Mouse (Mus musculus) B cell, adult 2 months (primary cell): Measurements from ENCODE around the gene Phc1.

ENCODE experiments used
- DNase-seq, 2 experiments: peaks; one replicate each; pipeline ENCODE4 v3.0.0; 2022

Phc1 gene

GRCm38 (mm10) chr6:122337546-122337945 lies 2.8 kb downstream of the Phc1 start:
- no peak for DNase-seq

- DNase-seq, result no peak
These were observed 5.5 kb downstream of the Phc1 start for GRCm38 (mm10) chr6:122334786-122335340.

- no peak for DNase-seq
These were observed 7.2 kb downstream of the Phc1 start for GRCm38 (mm10) chr6:122333081-122333612.

GRCm38 (mm10) chr6:122325361-122325975 lies 14.9 kb downstream of the Phc1 start:
- no peak for DNase-seq

GRCm38 (mm10) chr6:122318726-122319125 lies 21.6 kb downstream of the Phc1 start:
- no peak for DNase-seq

GRCm38 (mm10) chr6:122310187-122310820 lies 30.1 kb downstream of the Phc1 start:
- DNase-seq, result no peak

GRCm38 (mm10) chr6:122309446-122309960 lies 30.9 kb downstream of the Phc1 start:
- peak in 1 of 2 experiments; percentile 16 for DNase-seq

GRCm38 (mm10) chr6:122308505-122309393 lies 31.6 kb downstream of the Phc1 start, which contains the start of gene M6pr:
M6pr (plus strand) TSS chr6:122308720.
- DNase-seq, result peak; percentile 94 to 96

- DNase-seq, result no peak
These were observed 32.2 kb downstream of the Phc1 start for GRCm38 (mm10) chr6:122308136-122308504.

- no peak for DNase-seq
These were observed 33.7 kb downstream of the Phc1 start for GRCm38 (mm10) chr6:122306707-122307106.

- DNase-seq, result no peak
These were observed 35.4 kb downstream of the Phc1 start for GRCm38 (mm10) chr6:122304790-122305555.

GRCm38 (mm10) chr6:122304355-122304754 lies 36.0 kb downstream of the Phc1 start:
- DNase-seq, result peak; percentile 87 to 90

- DNase-seq, result no peak
These were observed 36.8 kb downstream of the Phc1 start for GRCm38 (mm10) chr6:122303526-122303925.

GRCm38 (mm10) chr6:122302661-122303060 lies 37.7 kb downstream of the Phc1 start:
- DNase-seq, result no peak

- DNase-seq, result no peak
These were observed 38.2 kb downstream of the Phc1 start for GRCm38 (mm10) chr6:122302121-122302520.

GRCm38 (mm10) chr6:122299621-122300133 lies 40.7 kb downstream of the Phc1 start:
- no peak for DNase-seq

- no peak for DNase-seq
These were observed 42.1 kb downstream of the Phc1 start for GRCm38 (mm10) chr6:122298223-122298609.

- no peak for DNase-seq
These were observed 42.8 kb downstream of the Phc1 start for GRCm38 (mm10) chr6:122297279-122298222.

GRCm38 (mm10) chr6:122296918-122297278 lies 43.5 kb downstream of the Phc1 start:
- DNase-seq, result no peak

GRCm38 (mm10) chr6:122295242-122295641 lies 45.1 kb downstream of the Phc1 start:
- DNase-seq, result no peak

GRCm38 (mm10) chr6:122294290-122294689 lies 46.1 kb downstream of the Phc1 start:
- peak in 1 of 2 experiments; percentile 33 for DNase-seq
